Mouse (Mus musculus) CH12.LX (cell line): ENCODE measurements around the gene Coq10a.

Source experiments
- CTCF ChIP-seq, 2 experiments: IDR thresholded peaks in 1 of 2; conservative IDR thresholded peaks in 1 of 2; 2 replicates each; pipeline ENCODE4 v1.5.1; 2011 to 2012; ENCODE audit warnings: low read depth in 2 of 2, low read length in 2 of 2, improper control_type of control experiment in 1 of 2, inconsistent platforms in 1 of 2, mild to moderate bottlenecking in 1 of 2, moderate library complexity in 1 of 2
- EP300 ChIP-seq: IDR thresholded peaks from 2 replicates; pipeline ENCODE4 v1.6.1; 2011; ENCODE audit warnings: low read length, improper control_type of control experiment
- HCFC1 ChIP-seq: IDR thresholded peaks from 2 replicates; pipeline ENCODE4 v1.6.1; 2012; ENCODE audit warnings: low read depth, mild to moderate bottlenecking, inconsistent platforms, low read length, improper control_type of control experiment
- IRF4 ChIP-seq: IDR thresholded peaks from 2 replicates; pipeline ENCODE4 v1.6.1; 2014; ENCODE audit warnings: low read depth, mild to moderate bottlenecking, inconsistent platforms, low read length, improper control_type of control experiment
- KAT2A ChIP-seq: IDR thresholded peaks from 2 replicates; pipeline ENCODE4 v1.6.1; 2012; ENCODE audit warnings: low read length, improper control_type of control experiment, inconsistent platforms; ENCODE audit not compliant: insufficient replicate concordance
- POLR2A ChIP-seq: IDR thresholded peaks from 2 replicates; pipeline ENCODE4 v1.6.1; 2011; ENCODE audit warnings: low read depth, mild to moderate bottlenecking, improper control_type of control experiment, low read length
- POLR2AphosphoS2 ChIP-seq: IDR thresholded peaks from 2 replicates; pipeline ENCODE4 v1.6.1; 2011; ENCODE audit warnings: low read depth, low read length, improper control_type of control experiment
- RCOR1 ChIP-seq: conservative IDR thresholded peaks from 2 replicates; pipeline ENCODE4 v1.6.1; 2012; ENCODE audit warnings: low read depth, mild to moderate bottlenecking, inconsistent platforms, low read length, improper control_type of control experiment
- USF1 ChIP-seq: IDR thresholded peaks from 2 replicates; pipeline ENCODE4 v1.6.1; 2014; ENCODE audit warnings: low read depth, mild to moderate bottlenecking, inconsistent platforms, low read length, improper control_type of control experiment

- no peak for TF ChIP-seq HCFC1
- no peak for TF ChIP-seq EP300
- no peak for TF ChIP-seq USF1
- no peak for TF ChIP-seq IRF4
- no peak for TF ChIP-seq KAT2A
- no peak for TF ChIP-seq POLR2AphosphoS2
- TF ChIP-seq RCOR1: no peak
- TF ChIP-seq POLR2A: no peak
- no peak for TF ChIP-seq CTCF (conservative IDR thresholded peaks at IDR 0.05 in 1 of 2, IDR thresholded peaks at IDR 0.05 in 1 of 2; ENCODE audit: low read depth in 2 of 2, low read length in 2 of 2)
Observed at GRCm38 (mm10) chr10:128382482-128382881, 13.7 kb upstream of the Coq10a start.
